In the genomic region with DNA sequence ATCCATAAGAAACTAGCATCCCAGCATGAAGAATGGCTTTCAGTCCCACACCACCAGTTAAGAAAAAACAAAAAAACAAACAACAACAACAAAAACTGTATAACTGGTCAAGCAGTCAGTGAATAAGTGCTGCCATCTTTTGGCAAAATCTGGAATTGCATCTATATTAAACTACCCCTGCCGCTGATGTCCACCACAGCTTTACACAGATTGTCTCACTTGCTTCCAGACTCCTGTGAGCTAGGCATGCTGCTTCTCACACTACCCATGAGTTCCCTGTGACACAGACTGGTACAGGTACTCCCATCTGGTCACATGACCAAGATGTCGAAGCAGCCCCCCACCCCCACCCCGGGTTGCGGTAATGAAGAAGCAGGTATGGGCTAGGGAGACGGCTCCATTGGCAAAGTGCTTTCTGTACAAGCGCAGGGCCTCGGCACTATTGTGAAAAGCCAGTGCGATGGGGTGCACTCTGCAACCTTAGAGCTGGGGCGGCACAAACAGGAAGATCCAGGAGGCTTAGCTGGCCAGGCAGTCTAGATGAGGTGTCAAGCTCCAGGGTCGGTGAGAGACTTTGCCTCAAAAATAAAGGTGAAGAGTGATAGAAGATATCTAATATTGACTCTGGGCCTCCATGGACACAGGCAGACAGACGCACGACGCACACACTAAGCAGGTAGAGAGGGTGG, we compare ENCODE assay signal across 8 mouse cellular contexts. TPM values are rescaled to one million over a fixed set of nuclear protein-coding genes. Genes with fewer than 3 reads are reported as not detected.
A peak's percentile ranks its signal among the peaks of the same experiment; 100 is the strongest.
DNase-seq lines count a peak whose midpoint lies in the region; ATAC-seq lines count a peak whose summit lies in the region.

No protein-coding gene starts in this region.

- ATAC-seq in CD4-positive, CD25-positive, alpha-beta regulatory T cell, adult 4 months = no peak

- intact Hi-C loops in left cerebral cortex, postnatal 25 days (cut with DNase I) = loop anchor here (1.0 kb wide), 2 partner anchors 126 to 244 kb away; no protein-coding TSS in a partner anchor
- intact Hi-C loops in left cerebral cortex, postnatal 36 days (cut with DNase I) = loop anchor here (2.0 kb wide), 2 partner anchors 126 to 244 kb away; no protein-coding TSS in a partner anchor

- peak; percentile 73 for DNase-seq in CD4-positive, CD25-positive, alpha-beta regulatory T cell, adult 2 months (ENCODE audit: low read depth, low spot score)
- DNase-seq in left cerebral cortex, postnatal 25 days (ENCODE audit: low spot score in 2 of 2) = peak; percentile 52 to 58
- no peak for DNase-seq in left cerebral cortex, postnatal 36 days (ENCODE audit: low spot score in 2 of 2)
- DNase-seq in embryo, embryonic 11 days = peak; percentile 62
- peak; percentile 26 to 47 for DNase-seq in layer of hippocampus, postnatal 10 days (ENCODE audit: low spot score in 2 of 2)
- DNase-seq in retina, adult 2 months (ENCODE audit: low read depth, low spot score) = peak; percentile 16
- no peak for DNase-seq in gastrocnemius, postnatal 4 days (ENCODE audit: low spot score in 2 of 2)

RNA-seq across cellular contexts. Expression of a gene that starts 14.9 kb away (rescaled TPM):
- polyA plus RNA-seq in CD4-positive, CD25-positive, alpha-beta regulatory T cell, adult 4 months (2017; shearing (Covaris generic)) = not detected
- 1 to 10 TPM in 1 of 2 experiments, under 1 TPM in 1; 0.87 to 1.9 TPM for total RNA-seq in left cerebral cortex, postnatal 25 days (2021)
- 1 to 10 TPM in 1 of 2 experiments, under 1 TPM in 1; 0.72 to 1.1 TPM for total RNA-seq in left cerebral cortex, postnatal 36 days (2021)
- 1 to 10 TPM in 1 of 2 experiments, not detected in 1; 1.9 TPM for total RNA-seq in layer of hippocampus, postnatal 10 days (2021)
- not detected for total RNA-seq in gastrocnemius, postnatal 4 days (2021)

Comparison
In these comparisons a context has a peak if more than half of its experiments do, and no peak if none do; other contexts are left out.
1. DNase-seq: peak in CD4-positive, CD25-positive, alpha-beta regulatory T cell, adult 2 months (single experiment), left cerebral cortex, postnatal 25 days (2 of 2), embryo, embryonic 11 days (single experiment), layer of hippocampus, postnatal 10 days (2 of 2) and retina, adult 2 months (single experiment); none in left cerebral cortex, postnatal 36 days (0 of 2) and gastrocnemius, postnatal 4 days (0 of 2).